Mouse (Mus musculus): Measurements from ENCODE around the gene Krt27. TPM values are rescaled to one million over a fixed set of nuclear protein-coding genes. Genes with fewer than 3 reads are reported as not detected.

Krt27 gene
- polyA plus RNA-seq, 1 experiment from 2014 or later = not detected

DNA sequence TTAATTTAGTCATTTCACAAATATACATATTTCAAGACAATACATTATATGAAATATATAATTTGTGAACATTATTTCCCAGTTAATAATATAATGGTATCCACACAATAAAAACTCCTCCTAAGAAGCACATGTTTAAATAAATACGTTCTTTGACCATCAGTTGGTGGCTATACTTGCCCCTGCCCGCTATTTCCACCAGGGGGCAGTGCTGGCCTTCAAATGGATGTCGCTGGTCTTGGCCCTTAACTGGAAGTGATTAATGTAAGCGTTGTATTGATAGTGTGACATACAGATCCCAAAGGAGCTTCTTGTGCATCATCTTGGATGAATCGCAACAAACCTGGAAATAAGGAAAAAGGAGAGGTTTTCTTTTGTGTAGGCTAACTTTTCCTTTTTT lies 28.7 kb upstream of the Krt27 start:
- ATAC-seq = no peak
- H3K27ac ChIP-seq (ENCODE audit: low read depth) = no peak overlapping the region

DNA sequence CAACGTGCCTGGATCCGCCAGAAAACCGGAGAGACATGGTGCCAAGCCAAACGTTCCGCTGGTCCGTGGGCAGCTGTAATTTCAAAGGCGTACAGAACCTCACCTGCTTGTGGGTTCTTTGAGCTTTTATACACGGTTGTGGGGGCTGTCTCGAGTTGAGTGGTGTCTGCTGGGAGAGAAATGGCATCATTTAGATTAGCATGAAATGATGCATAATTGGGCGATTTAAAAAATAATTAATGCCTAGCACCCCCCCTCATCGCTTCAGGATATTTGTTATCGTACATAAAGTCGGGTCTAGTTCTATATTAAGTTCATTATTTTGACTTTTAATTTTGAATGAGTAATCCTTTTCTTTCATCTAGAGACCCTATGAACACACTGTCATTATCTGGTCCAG lies 23.9 kb upstream of the Krt27 start, which contains the start of gene Krt28:
Gene Krt28, minus strand, starts transcription at position 101 of the 400 bp plus-strand sequence.
- no peak for DNase-seq
- Histone ChIP-seq H3K27me3 (ENCODE audit: insufficient read depth, low read length) (no peaks in the 10 kb centered on the region), H3K4me1 (ENCODE audit: insufficient read depth) (no peaks in the 10 kb centered on the region), H3K4me2 (ENCODE audit: low read depth, low read length) (no peak within 1 kb of the TSS), H3K4me3 (ENCODE audit: low read depth, low read length) (no peak within 1 kb of the TSS), H3K36me3 (replicated peaks; ENCODE audit: insufficient read depth, low read length) (no peaks in the 10 kb centered on the region), H3K9ac (replicated peaks) (no peak within 1 kb of the TSS), H3K27ac (ENCODE audit: low read depth) (no peak within 1 kb of the TSS), H3K9me3 (ENCODE audit: low read length) (no peaks in the 10 kb centered on the region)
- TF ChIP-seq CTCF (IDR thresholded peaks at IDR 0.05; ENCODE audit: low read depth) (no peak), EP300 (IDR thresholded peaks at IDR 0.05; ENCODE audit: low read depth) (no peak)
- WGBS (ENCODE audit: insufficient replicate concordance) = 79% methylated on average over 13 of the region's 13 CpGs
- ATAC-seq = no peak

More for the DNA sequence above, 28.7 kb upstream of the Krt27 start:
- Histone ChIP-seq H3K9ac (replicated peaks) (no peak overlapping the region), H3K4me2 (ENCODE audit: low read depth, low read length) (no peak overlapping the region), H3K27me3 (ENCODE audit: insufficient read depth, low read length) (no peaks in the 10 kb centered on the region), H3K4me3 (ENCODE audit: low read depth, low read length) (no peak overlapping the region), H3K4me1 (ENCODE audit: insufficient read depth) (no peaks in the 10 kb centered on the region), H3K36me3 (replicated peaks; ENCODE audit: insufficient read depth, low read length) (no peaks in the 10 kb centered on the region), H3K9me3 (ENCODE audit: low read length) (no peaks in the 10 kb centered on the region)
- 9% methylated on average over 5 of the region's 5 CpGs for WGBS (ENCODE audit: insufficient replicate concordance)
- peak; percentile 80 for DNase-seq
- TF ChIP-seq EP300 (IDR thresholded peaks at IDR 0.05; ENCODE audit: low read depth) = no peak
- peak; percentile 90 for TF ChIP-seq CTCF (IDR thresholded peaks at IDR 0.05; ENCODE audit: low read depth)

DNA sequence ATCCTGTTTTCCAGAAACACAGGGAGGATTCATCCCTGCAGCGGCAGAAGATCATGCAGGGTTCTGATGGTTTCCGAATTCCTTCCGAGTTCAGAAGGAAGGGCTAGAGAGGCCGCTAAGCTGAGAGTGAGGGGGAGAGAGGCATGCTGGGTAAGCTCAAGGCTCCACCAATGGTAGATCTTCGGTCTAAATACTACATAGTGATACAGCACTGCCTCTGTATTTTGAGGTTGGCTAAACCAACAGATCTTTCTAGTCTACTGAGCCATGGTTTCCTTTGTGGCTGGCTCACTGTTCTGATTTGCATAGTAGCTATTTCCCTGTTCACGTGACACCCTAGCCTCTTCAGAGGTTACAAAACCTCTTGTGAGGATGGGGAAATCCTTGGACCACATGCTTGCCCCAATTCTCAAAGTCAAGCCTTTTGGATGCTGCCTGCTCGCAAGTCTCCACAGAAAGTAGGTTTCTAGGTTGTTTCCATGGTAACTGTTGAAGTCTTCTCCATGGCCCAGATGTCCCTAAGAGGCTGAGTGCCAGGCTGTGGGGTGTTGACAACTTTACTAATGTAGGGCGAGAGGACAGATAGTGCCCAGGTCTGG lies 19.0 kb upstream of the Krt27 start:
- Histone ChIP-seq H3K9me3 (ENCODE audit: low read length) (no peaks in the 10 kb centered on the region), H3K36me3 (replicated peaks; ENCODE audit: insufficient read depth, low read length) (no peaks in the 10 kb centered on the region), H3K4me2 (ENCODE audit: low read depth, low read length) (no peak overlapping the region), H3K4me3 (ENCODE audit: low read depth, low read length) (no peak overlapping the region), H3K9ac (replicated peaks) (no peak overlapping the region), H3K27ac (ENCODE audit: low read depth) (no peak overlapping the region), H3K4me1 (ENCODE audit: insufficient read depth) (no peaks in the 10 kb centered on the region), H3K27me3 (ENCODE audit: insufficient read depth, low read length) (0 out of 2 replicates have a peak, but pooled peaks cover under 1% of the 10 kb centered on the region)
- no peak for TF ChIP-seq EP300 (IDR thresholded peaks at IDR 0.05; ENCODE audit: low read depth)
- TF ChIP-seq CTCF (IDR thresholded peaks at IDR 0.05; ENCODE audit: low read depth) = no peak
- 0 out of 2 replicates have a peak, but pooled peaks have one; percentile 13 for ATAC-seq
- WGBS (ENCODE audit: insufficient replicate concordance) = 68% methylated on average over 8 of the region's 8 CpGs
- DNase-seq = no peak

DNA sequence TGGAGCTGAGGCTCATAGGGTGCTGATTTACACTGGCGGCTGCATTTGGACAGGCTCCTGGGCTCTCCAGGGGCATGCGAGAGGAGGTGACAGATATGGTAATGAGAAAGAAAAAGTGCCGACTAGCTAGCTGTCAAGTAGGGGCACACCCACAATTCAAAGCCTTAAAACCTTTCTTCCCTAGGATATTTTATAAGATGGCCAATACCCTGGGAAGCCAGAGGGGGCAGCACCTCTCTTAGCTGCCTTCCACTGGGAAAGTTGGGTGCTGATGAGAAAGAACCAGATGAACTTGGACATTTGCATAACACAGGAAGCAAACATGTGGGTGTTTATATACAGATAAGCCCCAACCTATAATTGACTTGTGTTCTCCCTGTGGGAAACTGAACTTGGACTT lies 18.3 kb upstream of the Krt27 start:
- no peak overlapping the region for H3K27ac ChIP-seq (ENCODE audit: low read depth)
- 16% methylated on average over 3 of the region's 3 CpGs for WGBS (ENCODE audit: insufficient replicate concordance)
- H3K36me3 ChIP-seq (replicated peaks; ENCODE audit: insufficient read depth, low read length) = no peaks in the 10 kb centered on the region
- no peak overlapping the region for H3K4me3 ChIP-seq (ENCODE audit: low read depth, low read length)
- H3K4me1 ChIP-seq (ENCODE audit: insufficient read depth) = no peaks in the 10 kb centered on the region
- no peak overlapping the region for H3K4me2 ChIP-seq (ENCODE audit: low read depth, low read length)
- H3K9me3 ChIP-seq (ENCODE audit: low read length) = no peaks in the 10 kb centered on the region
- DNase-seq (peak; percentile 24), ATAC-seq (no peak)
- H3K27me3 ChIP-seq (ENCODE audit: insufficient read depth, low read length) = 0 out of 2 replicates have a peak, but pooled peaks cover 2% of the 10 kb centered on the region
- TF ChIP-seq CTCF (IDR thresholded peaks at IDR 0.05; ENCODE audit: low read depth) = peak; percentile 53
- TF ChIP-seq EP300 (IDR thresholded peaks at IDR 0.05; ENCODE audit: low read depth) = no peak
- H3K9ac ChIP-seq (replicated peaks) = no peak overlapping the region

DNA sequence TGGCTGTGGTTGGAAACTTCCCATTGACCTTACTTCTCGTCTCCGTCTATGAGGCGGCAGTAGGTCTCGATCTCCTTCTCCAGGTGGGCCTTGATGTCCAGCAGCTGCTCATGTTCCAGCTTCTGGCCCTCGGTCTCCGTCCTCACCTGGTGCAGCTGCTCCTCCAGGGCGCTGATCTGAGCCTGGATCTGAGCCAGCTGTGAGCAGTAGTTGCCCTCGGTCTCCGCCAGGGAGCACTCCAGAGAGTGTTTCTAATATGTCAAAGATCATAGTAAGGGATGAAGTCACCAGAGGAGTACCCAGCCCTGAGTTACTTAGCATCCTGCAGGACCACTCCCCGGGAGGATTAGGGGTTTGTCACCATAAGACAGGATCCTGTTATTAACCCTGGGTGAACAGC lies 15.9 kb upstream of the Krt27 start:
- no peak for ATAC-seq
- no peak overlapping the region for H3K4me3 ChIP-seq (ENCODE audit: low read depth, low read length)
- TF ChIP-seq EP300 (IDR thresholded peaks at IDR 0.05; ENCODE audit: low read depth) (no peak), CTCF (IDR thresholded peaks at IDR 0.05; ENCODE audit: low read depth) (peak; percentile 22; the same call in 1 of the 2 replicates)
- 0 out of 2 replicates have a peak, but pooled peaks cover 2% of the 10 kb centered on the region for H3K27me3 ChIP-seq (ENCODE audit: insufficient read depth, low read length)
- no peaks in the 10 kb centered on the region for H3K36me3 ChIP-seq (replicated peaks; ENCODE audit: insufficient read depth, low read length)
- H3K27ac ChIP-seq (ENCODE audit: low read depth) = no peak overlapping the region
- DNase-seq = peak; percentile 26
- 45% methylated on average over 10 of the region's 10 CpGs for WGBS (ENCODE audit: insufficient replicate concordance)
- no peak overlapping the region for H3K9ac ChIP-seq (replicated peaks)
- H3K9me3 ChIP-seq (ENCODE audit: low read length) = no peaks in the 10 kb centered on the region
- no peak overlapping the region for H3K4me2 ChIP-seq (ENCODE audit: low read depth, low read length)
- no peaks in the 10 kb centered on the region for H3K4me1 ChIP-seq (ENCODE audit: insufficient read depth)

DNA sequence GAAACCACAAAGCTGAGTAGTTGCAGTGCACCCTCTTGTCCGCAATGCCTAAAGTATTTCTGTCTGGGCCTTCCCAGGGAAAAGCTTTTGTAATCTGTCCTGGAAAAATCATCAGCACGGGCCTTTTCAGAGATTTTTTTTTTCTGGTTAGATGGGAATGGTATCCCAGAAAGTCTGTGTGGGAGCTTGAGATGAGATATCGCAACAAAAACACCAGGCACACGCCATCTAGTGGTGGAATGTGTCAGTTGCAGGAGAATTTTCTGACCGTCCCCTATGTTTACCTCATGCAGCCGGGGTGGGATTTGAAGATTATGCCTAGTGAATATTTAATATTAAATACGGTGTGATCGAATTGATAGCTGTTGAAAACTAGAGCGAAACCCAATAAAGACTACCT lies 13.5 kb upstream of the Krt27 start:
- TF ChIP-seq CTCF (IDR thresholded peaks at IDR 0.05; ENCODE audit: low read depth) = peak; percentile 75
- TF ChIP-seq EP300 (IDR thresholded peaks at IDR 0.05; ENCODE audit: low read depth) = no peak
- no peak for ATAC-seq
- Histone ChIP-seq H3K4me1 (ENCODE audit: insufficient read depth) (no peaks in the 10 kb centered on the region), H3K4me3 (ENCODE audit: low read depth, low read length) (no peak overlapping the region), H3K27me3 (ENCODE audit: insufficient read depth, low read length) (0 out of 2 replicates have a peak, but pooled peaks cover 2% of the 10 kb centered on the region), H3K27ac (ENCODE audit: low read depth) (no peak overlapping the region), H3K4me2 (ENCODE audit: low read depth, low read length) (no peak overlapping the region), H3K36me3 (replicated peaks; ENCODE audit: insufficient read depth, low read length) (no peaks in the 10 kb centered on the region), H3K9me3 (ENCODE audit: low read length) (no peaks in the 10 kb centered on the region), H3K9ac (replicated peaks) (no peak overlapping the region)
- 19% methylated on average over 9 of the region's 9 CpGs for WGBS (ENCODE audit: insufficient replicate concordance)
- DNase-seq = peak; percentile 31

All from liver, postnatal 0 days (tissue).